Mouse (Mus musculus) cortical plate, adult 2 months (tissue): ENCODE results near the gene Lig4.

ENCODE experiments used
- CTCF ChIP-seq: fragments of 200-500 bp; IDR thresholded peaks from 2 replicates; pipeline ENCODE4 v1.5.1; 2011; ENCODE audit warnings: mild to moderate bottlenecking, control low read depth, low read length; ENCODE audit not compliant: insufficient read depth; ENCODE audit errors: extremely low read depth
- POLR2A ChIP-seq: fragments of 200-500 bp; IDR thresholded peaks from 2 replicates; pipeline ENCODE4 v1.6.1; 2011; ENCODE audit warnings: mild to moderate bottlenecking, low read length, control low read depth; ENCODE audit not compliant: insufficient read depth; ENCODE audit errors: extremely low read depth

DNA sequence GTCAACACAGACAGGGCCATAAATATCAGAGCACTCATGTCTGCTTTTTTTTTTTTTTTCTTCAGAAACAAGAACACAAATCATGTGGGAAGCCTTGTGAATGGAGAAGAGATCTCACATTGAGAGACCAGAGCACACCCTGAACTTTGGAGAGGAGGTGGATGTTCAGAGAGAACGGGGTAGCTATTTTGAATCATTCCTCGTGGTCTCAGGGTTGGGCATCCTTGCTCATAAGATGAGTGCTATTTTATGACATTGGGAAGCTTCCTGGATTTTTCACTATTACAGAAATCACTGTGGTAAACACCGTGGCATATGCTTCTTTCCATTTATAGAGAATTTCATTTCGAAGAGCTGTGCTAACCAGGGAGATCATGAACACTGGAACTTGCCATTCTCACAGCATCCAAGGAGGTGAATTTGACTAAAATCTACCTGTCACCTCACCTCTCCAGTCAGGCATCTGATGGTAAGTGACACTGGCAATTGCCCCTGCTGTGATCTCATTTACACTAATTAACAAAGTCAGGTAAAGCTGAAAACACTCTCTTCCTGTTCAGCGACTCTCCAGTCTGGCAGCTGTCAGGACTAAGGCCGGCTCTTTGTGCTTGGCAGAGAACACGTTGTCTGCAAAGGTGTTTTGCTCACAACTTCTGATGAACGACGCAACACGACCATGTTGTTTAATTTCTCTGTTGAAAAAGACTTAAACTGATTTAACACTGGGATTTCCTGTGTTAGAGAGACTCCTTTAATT is 28.2 kb downstream of the Lig4 start:
- no peak for TF ChIP-seq CTCF
- no peak for TF ChIP-seq POLR2A
